Mouse (Mus musculus): ENCODE measurements around the gene Zscan5b. TPM values are rescaled to one million over a fixed set of nuclear protein-coding genes. Genes with fewer than 3 reads are reported as not detected.
"Not testable (repeated sequence)": the region's sequence is repeated elsewhere in the genome, so short reads cannot be mapped to it uniquely, and the experiment has no call there.

The Zscan5b gene
- polyA plus RNA-seq, 1 experiment from 2014 or later, result not detected

- Histone ChIP-seq H3K9ac (ENCODE audit: low read length) (no peak overlapping the region), H3K27me3 (replicated peaks; ENCODE audit: control insufficient read depth, insufficient read depth, low read length) (no peaks in the 10 kb centered on the region), H3K4me1 (replicated peaks; ENCODE audit: control insufficient read depth, insufficient read depth, low read length) (no peaks in the 10 kb centered on the region), H3K4me2 (ENCODE audit: low read length) (no peak overlapping the region), H3K27ac (ENCODE audit: low read depth) (no peak overlapping the region), H3K4me3 (ENCODE audit: low read depth, low read length) (no peak overlapping the region), H3K36me3 (ENCODE audit: control insufficient read depth, insufficient read depth, low read length) (no peaks in the 10 kb centered on the region), H3K9me3 (ENCODE audit: control insufficient read depth, low read length) (no peaks in the 10 kb centered on the region)
- DNase-seq (ENCODE audit: low spot score) (no peak), ATAC-seq (replicated peaks; ENCODE audit: low FRiP score, low TSS enrichment, low read depth) (no peak)
- 88% methylated on average over 4 of the region's 4 CpGs for WGBS
These were observed 35.3 kb downstream of the Zscan5b start for GRCm38 (mm10) chr7:6257386-6257785.

GRCm38 (mm10) chr7:6258232-6259220, 36.4 kb downstream of the Zscan5b start:
- H3K27ac ChIP-seq (ENCODE audit: low read depth), result no peak overlapping the region
- ATAC-seq (replicated peaks; ENCODE audit: low FRiP score, low TSS enrichment, low read depth) (no peak), DNase-seq (ENCODE audit: low spot score) (no peak)
- WGBS, result 41% methylated on average over 16 of the region's 16 CpGs
- no peaks in the 10 kb centered on the region for H3K27me3 ChIP-seq (replicated peaks; ENCODE audit: control insufficient read depth, insufficient read depth, low read length)
- H3K9me3 ChIP-seq (ENCODE audit: control insufficient read depth, low read length), result no peaks in the 10 kb centered on the region
- H3K36me3 ChIP-seq (ENCODE audit: control insufficient read depth, insufficient read depth, low read length), result no peaks in the 10 kb centered on the region
- H3K9ac ChIP-seq (ENCODE audit: low read length), result no peak overlapping the region
- H3K4me3 ChIP-seq (ENCODE audit: low read depth, low read length), result no peak overlapping the region
- H3K4me1 ChIP-seq (replicated peaks; ENCODE audit: control insufficient read depth, insufficient read depth, low read length), result no peaks in the 10 kb centered on the region
- no peak overlapping the region for H3K4me2 ChIP-seq (ENCODE audit: low read length)

GRCm38 (mm10) chr7:6260004-6260403, 37.9 kb downstream of the Zscan5b start:
- DNase-seq (ENCODE audit: low spot score); H3K9me3 ChIP-seq (ENCODE audit: control insufficient read depth, low read length); H3K9ac ChIP-seq (ENCODE audit: low read length); H3K4me1 ChIP-seq (replicated peaks; ENCODE audit: control insufficient read depth, insufficient read depth, low read length); H3K4me3 ChIP-seq (ENCODE audit: low read depth, low read length); H3K4me2 ChIP-seq (ENCODE audit: low read length); H3K36me3 ChIP-seq (ENCODE audit: control insufficient read depth, insufficient read depth, low read length); H3K27ac ChIP-seq (ENCODE audit: low read depth); ATAC-seq (replicated peaks; ENCODE audit: low FRiP score, low TSS enrichment, low read depth); H3K27me3 ChIP-seq (replicated peaks; ENCODE audit: control insufficient read depth, insufficient read depth, low read length): not testable (repeated sequence)
- 35% methylated on average over 2 of the region's 2 CpGs for WGBS

GRCm38 (mm10) chr7:6262120-6262519, 40.0 kb downstream of the Zscan5b start:
- no peaks in the 10 kb centered on the region for H3K36me3 ChIP-seq (ENCODE audit: control insufficient read depth, insufficient read depth, low read length)
- ATAC-seq (replicated peaks; ENCODE audit: low FRiP score, low TSS enrichment, low read depth) (no peak), DNase-seq (ENCODE audit: low spot score) (no peak)
- no peaks in the 10 kb centered on the region for H3K9me3 ChIP-seq (ENCODE audit: control insufficient read depth, low read length)
- H3K4me1 ChIP-seq (replicated peaks; ENCODE audit: control insufficient read depth, insufficient read depth, low read length), result no peaks in the 10 kb centered on the region
- no peak overlapping the region for H3K9ac ChIP-seq (ENCODE audit: low read length)
- WGBS, result 91% methylated on average over 3 of the region's 3 CpGs
- H3K4me3 ChIP-seq (ENCODE audit: low read depth, low read length), result no peak overlapping the region
- H3K27me3 ChIP-seq (replicated peaks; ENCODE audit: control insufficient read depth, insufficient read depth, low read length), result no peaks in the 10 kb centered on the region
- H3K27ac ChIP-seq (ENCODE audit: low read depth), result no peak overlapping the region
- H3K4me2 ChIP-seq (ENCODE audit: low read length), result no peak overlapping the region

GRCm38 (mm10) chr7:6262984-6263383, 40.9 kb downstream of the Zscan5b start:
- Histone ChIP-seq H3K9me3 (ENCODE audit: control insufficient read depth, low read length) (no peaks in the 10 kb centered on the region), H3K27ac (ENCODE audit: low read depth) (no peak overlapping the region), H3K4me3 (ENCODE audit: low read depth, low read length) (no peak overlapping the region), H3K36me3 (ENCODE audit: control insufficient read depth, insufficient read depth, low read length) (no peaks in the 10 kb centered on the region), H3K27me3 (replicated peaks; ENCODE audit: control insufficient read depth, insufficient read depth, low read length) (no peaks in the 10 kb centered on the region), H3K4me1 (replicated peaks; ENCODE audit: control insufficient read depth, insufficient read depth, low read length) (no peaks in the 10 kb centered on the region), H3K9ac (ENCODE audit: low read length) (no peak overlapping the region), H3K4me2 (ENCODE audit: low read length) (no peak overlapping the region)
- 80% methylated on average over 4 of the region's 4 CpGs for WGBS
- DNase-seq (ENCODE audit: low spot score) (no peak), ATAC-seq (replicated peaks; ENCODE audit: low FRiP score, low TSS enrichment, low read depth) (no peak)

GRCm38 (mm10) chr7:6265695-6266094, 43.6 kb downstream of the Zscan5b start:
- Histone ChIP-seq H3K36me3 (ENCODE audit: control insufficient read depth, insufficient read depth, low read length) (no peaks in the 10 kb centered on the region), H3K27ac (ENCODE audit: low read depth) (no peak overlapping the region), H3K4me3 (ENCODE audit: low read depth, low read length) (no peak overlapping the region), H3K27me3 (replicated peaks; ENCODE audit: control insufficient read depth, insufficient read depth, low read length) (no peaks in the 10 kb centered on the region), H3K9me3 (ENCODE audit: control insufficient read depth, low read length) (no peaks in the 10 kb centered on the region), H3K9ac (ENCODE audit: low read length) (no peak overlapping the region), H3K4me1 (replicated peaks; ENCODE audit: control insufficient read depth, insufficient read depth, low read length) (no peaks in the 10 kb centered on the region), H3K4me2 (ENCODE audit: low read length) (no peak overlapping the region)
- no peak for ATAC-seq (replicated peaks; ENCODE audit: low FRiP score, low TSS enrichment, low read depth)
- 68% methylated on average over 8 of the region's 8 CpGs for WGBS
- DNase-seq (ENCODE audit: low spot score), result peak; percentile 56

- ATAC-seq (replicated peaks; ENCODE audit: low FRiP score, low TSS enrichment, low read depth), result no peak
- H3K4me3 ChIP-seq (ENCODE audit: low read depth, low read length), result no peak overlapping the region
- H3K27ac ChIP-seq (ENCODE audit: low read depth), result no peak overlapping the region
- no peaks in the 10 kb centered on the region for H3K9me3 ChIP-seq (ENCODE audit: control insufficient read depth, low read length)
- H3K9ac ChIP-seq (ENCODE audit: low read length), result no peak overlapping the region
- H3K4me1 ChIP-seq (replicated peaks; ENCODE audit: control insufficient read depth, insufficient read depth, low read length), result no peaks in the 10 kb centered on the region
- 18% methylated on average over 3 of the region's 3 CpGs for WGBS
- no peaks in the 10 kb centered on the region for H3K36me3 ChIP-seq (ENCODE audit: control insufficient read depth, insufficient read depth, low read length)
- no peak for DNase-seq (ENCODE audit: low spot score)
- no peaks in the 10 kb centered on the region for H3K27me3 ChIP-seq (replicated peaks; ENCODE audit: control insufficient read depth, insufficient read depth, low read length)
- no peak overlapping the region for H3K4me2 ChIP-seq (ENCODE audit: low read length)
These were observed 55.8 kb downstream of the Zscan5b start for GRCm38 (mm10) chr7:6277906-6278305.

- 2% methylated on average over 1 of the region's 1 CpGs for WGBS
- no peaks in the 10 kb centered on the region for H3K36me3 ChIP-seq (ENCODE audit: control insufficient read depth, insufficient read depth, low read length)
- no peaks in the 10 kb centered on the region for H3K9me3 ChIP-seq (ENCODE audit: control insufficient read depth, low read length)
- peak overlapping the region; percentile 51 for H3K4me3 ChIP-seq (ENCODE audit: low read depth, low read length)
- H3K9ac ChIP-seq (ENCODE audit: low read length), result peak overlapping the region; percentile 39
- peaks cover 9% of the 10 kb centered on the region; the same call in 1 of the 2 replicates for H3K4me1 ChIP-seq (replicated peaks; ENCODE audit: control insufficient read depth, insufficient read depth, low read length)
- H3K4me2 ChIP-seq (ENCODE audit: low read length), result peak overlapping the region; percentile 50
- H3K27ac ChIP-seq (ENCODE audit: low read depth), result peak overlapping the region; percentile 87; the same call in 1 of the 2 replicates
- no peaks in the 10 kb centered on the region for H3K27me3 ChIP-seq (replicated peaks; ENCODE audit: control insufficient read depth, insufficient read depth, low read length)
- DNase-seq (ENCODE audit: low spot score) (peak; percentile 85), ATAC-seq (replicated peaks; ENCODE audit: low FRiP score, low TSS enrichment, low read depth) (no peak)
These were observed 60.7 kb downstream of the Zscan5b start for GRCm38 (mm10) chr7:6282749-6283148.
